Mouse (Mus musculus) urinary bladder, adult 2 months (tissue): ENCODE measurements around the gene Gm13288. TPM values are rescaled to one million over a fixed set of nuclear protein-coding genes. Genes with fewer than 3 reads are reported as not detected.
"Not testable (repeated sequence)": the region's sequence is repeated elsewhere in the genome, so short reads cannot be mapped to it uniquely, and the experiment has no call there.

Source experiments
- DNase-seq: peaks from one replicate; pipeline ENCODE4 v3.0.0; 2022; ENCODE audit warnings: low spot score
- polyA plus RNA-seq: library from polyadenylated mRNA; depleted of rRNA; stranded (reverse); fragments of >200 nt; gene quantifications from 2 replicates; pipeline ENCODE4 v1.2.3, GENCODE M21; 2012; rRNA removed

Gene Gm13288
- polyA plus RNA-seq, 1 experiment = 0.01 TPM

- DNase-seq = not testable (repeated sequence)
Observed at GRCm38 (mm10) chr4:88799365-88799764, 6.0 kb upstream of the Gm13288 start, which contains the start of gene Gm13285. Gm13285 (plus strand) TSS chr4:88799665.

GRCm38 (mm10) chr4:88802954-88803353 lies 2.4 kb upstream of the Gm13288 start, which contains the start of gene Gm13287:
Gm13287 (plus strand) TSS chr4:88803254.
- not testable (repeated sequence) for DNase-seq

DNA sequence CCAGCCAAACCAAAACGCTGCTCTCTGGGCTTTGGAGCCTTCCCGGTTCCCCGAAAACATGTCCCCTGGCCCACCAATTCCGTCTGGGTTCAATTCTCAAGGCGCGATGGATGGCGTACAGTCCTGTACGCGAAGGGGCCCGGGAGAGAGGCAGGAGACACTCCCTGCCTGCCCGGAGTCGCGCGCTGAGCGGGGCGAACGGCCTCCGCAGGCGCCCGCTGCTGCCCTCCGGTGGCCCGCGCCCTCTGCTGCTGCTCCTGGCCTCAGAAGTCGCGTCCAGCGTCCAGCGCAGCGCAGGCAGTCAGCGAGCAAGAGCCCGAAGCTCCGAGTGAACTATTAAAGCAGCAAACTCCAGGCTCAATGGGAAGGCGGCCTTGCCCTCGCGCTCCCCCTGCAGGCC lies 430 bp downstream of the Gm13288 start:
- DNase-seq = not testable (repeated sequence)

DNA sequence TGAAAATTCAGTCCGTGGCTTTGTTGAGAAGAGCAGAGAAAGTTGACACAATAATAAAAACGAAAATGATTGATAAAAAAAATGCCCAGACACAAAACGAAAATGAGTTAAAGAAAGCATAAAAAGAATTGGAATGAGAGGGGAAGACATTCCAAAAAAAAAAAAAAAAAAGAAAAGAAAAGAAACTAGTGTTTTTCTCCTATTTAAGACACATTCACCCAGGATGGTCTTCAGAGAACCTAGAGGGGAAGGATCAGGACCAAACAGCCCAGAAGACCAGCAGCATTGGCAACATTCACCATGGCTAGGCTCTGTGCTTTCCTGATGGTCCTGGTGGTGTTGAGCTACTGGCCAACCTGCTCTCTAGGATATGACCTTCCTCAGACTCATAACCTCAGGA lies 10.6 kb downstream of the Gm13288 start, which contains the start of gene Ifna7:
TSS of gene Ifna7 (plus strand) at position 301 of the 400 bp plus-strand sequence.
- no peak for DNase-seq

DNA sequence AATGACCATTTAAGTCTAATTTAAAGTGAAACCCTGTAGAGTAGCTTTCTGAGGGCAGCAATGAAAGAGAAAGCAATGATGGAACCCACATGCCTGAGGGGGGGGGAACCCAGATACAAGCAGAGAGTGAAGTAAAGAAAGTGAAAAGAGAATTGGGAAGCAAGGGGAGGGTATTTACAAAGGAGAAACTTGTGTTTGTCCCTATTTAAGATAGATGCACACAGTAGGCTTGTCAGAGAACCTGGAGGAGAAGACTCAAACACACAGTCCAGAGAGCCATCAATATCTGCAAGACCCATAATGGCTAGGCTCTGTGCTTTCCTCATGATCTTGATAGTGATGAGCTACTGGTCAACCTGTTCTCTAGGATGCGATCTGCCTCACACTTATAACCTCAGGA lies 14.3 kb downstream of the Gm13288 start, which contains the start of gene Ifna11:
TSS of gene Ifna11 (plus strand) at position 301 of the 400 bp plus-strand sequence.
- DNase-seq = no peak

DNA sequence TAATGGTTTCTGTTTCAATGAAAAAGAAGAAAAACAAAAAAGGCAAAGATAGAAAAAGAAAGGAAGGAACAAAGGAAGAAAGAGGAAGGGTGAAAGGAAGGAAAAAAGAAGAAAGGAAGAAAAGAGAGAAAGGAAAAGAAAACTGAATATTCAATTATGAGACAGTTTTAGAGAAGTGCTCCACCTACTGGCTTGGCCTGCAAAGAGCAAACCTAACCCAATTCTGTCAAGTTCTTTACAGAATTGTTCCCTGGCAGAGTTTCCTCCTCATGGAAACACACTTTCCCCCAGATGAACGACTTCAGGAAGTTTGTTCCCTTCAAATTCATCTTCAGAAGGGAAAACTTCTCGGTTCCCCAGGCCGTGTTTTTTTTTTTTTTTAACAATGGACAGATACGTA lies 17.7 kb downstream of the Gm13288 start:
- no peak for DNase-seq

DNA sequence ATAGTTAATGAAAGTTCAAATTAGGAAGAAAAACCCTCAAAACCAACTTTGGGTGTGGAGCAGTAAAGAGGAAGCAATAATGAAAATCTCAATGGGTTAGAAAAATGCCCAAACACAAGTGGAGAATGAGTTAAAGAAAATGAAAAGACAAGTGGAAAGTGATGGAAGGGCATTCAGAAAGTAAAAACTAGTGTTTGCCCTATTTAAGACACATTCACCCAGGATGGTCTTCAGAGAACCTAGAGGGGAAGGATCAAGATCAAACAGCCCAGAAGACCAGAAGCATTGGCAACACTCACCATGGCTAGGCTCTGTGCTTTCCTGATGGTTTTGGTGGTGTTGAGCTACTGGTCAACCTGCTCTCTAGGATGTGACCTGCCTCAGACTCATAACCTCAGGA lies 21.8 kb downstream of the Gm13288 start, which contains the start of gene Ifna6:
TSS of gene Ifna6 (plus strand) at position 301 of the 400 bp plus-strand sequence.
- not testable (repeated sequence) for DNase-seq

DNA sequence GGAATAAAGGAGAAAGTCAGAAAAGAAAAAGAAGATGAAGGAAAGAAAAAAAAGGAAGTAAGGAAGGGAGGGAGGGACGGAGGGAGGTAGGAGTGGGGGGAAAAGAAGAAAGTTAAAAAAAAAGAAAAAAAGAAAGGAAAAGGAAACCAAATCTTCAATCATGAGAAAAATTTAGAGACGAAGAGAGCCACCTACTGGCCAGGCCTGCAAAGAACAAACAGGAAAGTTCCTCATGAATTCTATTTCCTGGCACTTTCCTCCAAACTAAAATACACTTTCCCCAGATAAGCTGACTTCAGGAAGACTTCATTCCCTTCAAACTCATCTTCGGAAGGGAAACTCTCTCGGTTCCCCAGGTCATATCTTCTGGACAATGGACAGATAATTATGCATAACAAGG lies 25.2 kb downstream of the Gm13288 start:
- no peak for DNase-seq

GRCm38 (mm10) chr4:88835225-88835624 lies 29.9 kb downstream of the Gm13288 start, which contains the start of gene Ifna5:
Ifna5 (plus strand) TSS chr4:88835525.
- DNase-seq = not testable (repeated sequence)

- DNase-seq = no peak
Observed at GRCm38 (mm10) chr4:88838828-88839227, 33.5 kb downstream of the Gm13288 start.

GRCm38 (mm10) chr4:88840058-88840457 lies 34.7 kb downstream of the Gm13288 start:
- DNase-seq = no peak

- DNase-seq = no peak
Observed at GRCm38 (mm10) chr4:88841438-88841911, 36.1 kb downstream of the Gm13288 start, which contains the start of gene Ifna4. Ifna4 (plus strand) TSS chr4:88841861.

DNA sequence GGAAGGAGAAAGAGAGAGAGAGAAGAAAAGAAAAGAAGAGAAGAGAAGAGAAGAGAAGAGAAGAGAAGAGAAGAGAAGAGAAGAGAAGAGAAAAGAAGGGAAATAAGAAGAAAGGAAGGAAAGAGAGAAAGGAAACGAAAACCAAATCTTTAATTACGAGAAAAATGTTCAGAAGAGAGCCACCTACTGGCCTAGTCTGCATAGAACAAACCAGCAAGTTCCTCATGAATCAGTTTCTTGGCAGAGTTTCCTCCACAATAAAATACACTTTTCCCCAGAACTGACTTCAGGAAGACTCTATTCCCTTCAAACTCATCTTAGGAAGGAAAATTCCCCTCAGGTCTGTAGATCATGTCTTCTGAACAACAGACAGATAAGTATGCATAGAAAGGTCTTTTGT lies 40.0 kb downstream of the Gm13288 start:
- no peak for DNase-seq

DNA sequence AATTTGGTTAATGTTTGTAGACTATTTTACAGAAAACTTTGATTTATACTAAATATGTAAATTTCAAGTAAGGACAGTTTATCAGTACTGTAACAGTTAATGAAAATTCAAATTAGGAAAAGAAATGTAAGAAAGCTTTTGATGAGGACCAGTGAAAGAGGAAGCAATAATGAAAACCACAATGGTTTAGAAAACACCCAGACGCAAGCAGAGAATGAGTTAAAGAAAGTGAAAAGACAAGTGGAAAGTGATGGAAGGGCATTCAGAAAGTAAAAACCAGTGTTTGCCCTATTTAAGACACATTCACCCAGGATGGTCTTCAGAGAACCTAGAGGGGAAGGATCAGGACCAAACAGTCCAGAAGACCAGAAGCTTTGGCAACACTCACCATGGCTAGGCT lies 44.4 kb downstream of the Gm13288 start, which contains the start of gene Ifna1:
TSS of gene Ifna1 (plus strand) at position 390 of the 400 bp plus-strand sequence.
- DNase-seq = no peak

- no peak for DNase-seq
Observed at GRCm38 (mm10) chr4:88851026-88851763, 45.9 kb downstream of the Gm13288 start.

Other genes starting within 250 kb of the Gm13288 start
- gene Ifna15, start 247.3 kb upstream of the Gm13288 start, polyA plus RNA-seq = not detected in 2 replicates
- gene Ifna14, start 233.7 kb upstream of the Gm13288 start, polyA plus RNA-seq = not detected in 2 replicates
- not detected in 2 replicates for gene Ifna9, start 213.1 kb upstream of the Gm13288 start, polyA plus RNA-seq
- not detected in 2 replicates for gene Ifna12, start 202.2 kb upstream of the Gm13288 start, polyA plus RNA-seq
- gene C87499, start 171.1 kb upstream of the Gm13288 start, polyA plus RNA-seq = not detected in 2 replicates
- gene Ifna13, start 161.1 kb upstream of the Gm13288 start, polyA plus RNA-seq = not detected in 2 replicates
- gene Ifna16, start 128.6 kb upstream of the Gm13288 start, polyA plus RNA-seq = not detected in 2 replicates
- gene Ifna2, start 121.6 kb upstream of the Gm13288 start, polyA plus RNA-seq = not detected in 2 replicates
- gene Ifnab, start 114.2 kb upstream of the Gm13288 start, polyA plus RNA-seq = not detected in 2 replicates
- gene Gm26566, start 83.7 kb upstream of the Gm13288 start, polyA plus RNA-seq = 0.25 and 0.66 TPM in 2 replicates
- gene Klhl9, start 83.1 kb upstream of the Gm13288 start, polyA plus RNA-seq = 40.0 and 42.0 TPM in 2 replicates
- gene Gm13271, start 50.7 kb upstream of the Gm13288 start, polyA plus RNA-seq = not detected in 2 replicates
- gene Gm13283, start 45.4 kb upstream of the Gm13288 start, polyA plus RNA-seq = 0.04 and 0.10 TPM in 2 replicates
- gene Gm13290, start 31.7 kb upstream of the Gm13288 start, polyA plus RNA-seq = 0.07 TPM in 1 of 2 replicates, not detected in the other
- not detected in 2 replicates for gene Gm13289, start 28.6 kb upstream of the Gm13288 start, polyA plus RNA-seq
- not detected in 2 replicates for gene Gm13272, start 25.7 kb upstream of the Gm13288 start, polyA plus RNA-seq
- gene Ifnz, start 23.4 kb upstream of the Gm13288 start, polyA plus RNA-seq = 0.12 TPM in 1 of 2 replicates, not detected in the other
- gene Gm13276, start 19.8 kb upstream of the Gm13288 start, polyA plus RNA-seq = not detected in 2 replicates
- not detected in 2 replicates for gene Gm13277, start 16.9 kb upstream of the Gm13288 start, polyA plus RNA-seq
- not detected in 2 replicates for gene Gm13278, start 14.0 kb upstream of the Gm13288 start, polyA plus RNA-seq
- gene Gm13275, start 11.0 kb upstream of the Gm13288 start, polyA plus RNA-seq = not detected in 2 replicates
- not detected in 2 replicates for gene Gm13279, start 8.1 kb upstream of the Gm13288 start, polyA plus RNA-seq
- gene Gm13285, start 5.9 kb upstream of the Gm13288 start, polyA plus RNA-seq = 0.07 TPM in 1 of 2 replicates, not detected in the other
- 0.15 TPM in 1 of 2 replicates, not detected in the other for gene Gm13287, start 2.3 kb upstream of the Gm13288 start, polyA plus RNA-seq
- gene Ifna7, start 10.7 kb downstream of the Gm13288 start, polyA plus RNA-seq = not detected in 2 replicates
- not detected in 2 replicates for gene Ifna11, start 14.4 kb downstream of the Gm13288 start, polyA plus RNA-seq
- gene Ifna6, start 21.9 kb downstream of the Gm13288 start, polyA plus RNA-seq = not detected in 2 replicates
- gene Ifna5, start 30.0 kb downstream of the Gm13288 start, polyA plus RNA-seq = not detected in 2 replicates
- not detected in 2 replicates for gene Ifna4, start 36.3 kb downstream of the Gm13288 start, polyA plus RNA-seq
- gene Ifna1, start 44.6 kb downstream of the Gm13288 start, polyA plus RNA-seq = not detected in 2 replicates
- 0.48 and 0.80 TPM in 2 replicates for gene Ifne, start 74.7 kb downstream of the Gm13288 start, polyA plus RNA-seq